Comparison of ENCODE assay signal across 7 mouse cellular contexts in genomic region chr12:101975601-101976571, GRCm38 (mm10). TPM values are rescaled to one million over a fixed set of nuclear protein-coding genes. Genes with fewer than 3 reads are reported as not detected.
DNase-seq lines count a peak whose midpoint lies in the region; ATAC-seq and TF ChIP-seq lines count a peak whose summit lies in the region.

Cpsf2 (plus strand) TSS chr12:101975988.

- H3K9ac ChIP-seq in intestine, postnatal 0 days (ENCODE audit: low read depth, low read length) = peak within 1 kb of the TSS; percentile 95
- H3K9ac ChIP-seq in midbrain, embryonic 12.5 days (replicated peaks) = peak within 1 kb of the TSS; percentile 96

- H3K4me3 ChIP-seq in intestine, postnatal 0 days (ENCODE audit: low read depth, low read length) = peak within 1 kb of the TSS; percentile 97
- H3K4me3 ChIP-seq in midbrain, embryonic 12.5 days = peak within 1 kb of the TSS; percentile 92
- peak within 1 kb of the TSS; percentile 96 for H3K4me3 ChIP-seq in small intestine, adult 2 months (ENCODE audit: low read depth, low read length)

- H3K4me2 ChIP-seq in intestine, postnatal 0 days (replicated peaks; ENCODE audit: low read depth) = peak within 1 kb of the TSS; percentile 77
- H3K4me2 ChIP-seq in midbrain, embryonic 12.5 days (replicated peaks) = peak within 1 kb of the TSS; percentile 77

- peak; percentile 96 for ATAC-seq in intestine, postnatal 0 days
- peak; percentile 98 for ATAC-seq in midbrain, embryonic 12.5 days (ENCODE audit: low FRiP score, low read depth)

- H3K36me3 ChIP-seq in intestine, postnatal 0 days (ENCODE audit: control insufficient read depth, insufficient read depth) = no peaks in the 10 kb centered on the region
- H3K36me3 ChIP-seq in midbrain, embryonic 12.5 days = no peaks in the 10 kb centered on the region
- no peaks in the 10 kb centered on the region; the same call in 1 of the 2 replicates for H3K36me3 ChIP-seq in small intestine, adult 2 months (ENCODE audit: control insufficient read depth, insufficient read depth, low read length)

- H3K27ac ChIP-seq in intestine, postnatal 0 days (ENCODE audit: low read depth, low read length) = peak within 1 kb of the TSS; percentile 91
- peak within 1 kb of the TSS; percentile 86 for H3K27ac ChIP-seq in midbrain, embryonic 12.5 days (replicated peaks)
- peak within 1 kb of the TSS; percentile 93 for H3K27ac ChIP-seq in small intestine, adult 2 months (ENCODE audit: insufficient read depth, low read depth, low read length)

- no peak for TF ChIP-seq CTCF in intestine, postnatal 0 days (IDR thresholded peaks at IDR 0.05; ENCODE audit: low read depth)
- no peak for TF ChIP-seq CTCF in small intestine, adult 2 months (IDR thresholded peaks at IDR 0.05; ENCODE audit: extremely low read depth, insufficient read length, insufficient replicate concordance, low read depth, low read length)

- no peaks in the 10 kb centered on the region for H3K27me3 ChIP-seq in intestine, postnatal 0 days (replicated peaks; ENCODE audit: control insufficient read depth, insufficient read depth, low read length)
- no peaks in the 10 kb centered on the region for H3K27me3 ChIP-seq in midbrain, embryonic 12.5 days
- no peaks in the 10 kb centered on the region for H3K27me3 ChIP-seq in small intestine, adult 2 months (ENCODE audit: control insufficient read depth, insufficient read depth, low read length)

- peak; percentile 93 for DNase-seq in adrenal gland, adult 2 months
- peak; percentile 71 for DNase-seq in embryo, embryonic 11.5 days (ENCODE audit: low read depth, low spot score)
- DNase-seq in gastrocnemius, postnatal 4 days (ENCODE audit: low spot score in 2 of 2) = peak; percentile 63 to 87
- DNase-seq in left cerebral cortex, postnatal 4 days = peak; percentile 80

- no peaks in the 10 kb centered on the region for H3K4me1 ChIP-seq in intestine, postnatal 0 days (replicated peaks; ENCODE audit: control insufficient read depth, insufficient read depth, low read length)
- peaks cover 19% of the 10 kb centered on the region for H3K4me1 ChIP-seq in midbrain, embryonic 12.5 days
- H3K4me1 ChIP-seq in small intestine, adult 2 months (ENCODE audit: control insufficient read depth, insufficient read depth, insufficient read length, low read length) = peaks cover 7% of the 10 kb centered on the region; the same call in 1 of the 2 replicates

- under 1% methylated on average over 77 of the region's 77 CpGs for WGBS in intestine, postnatal 0 days
- under 1% methylated on average over 77 of the region's 77 CpGs for WGBS in midbrain, embryonic 12.5 days
- under 1% methylated on average over 77 of the region's 77 CpGs for WGBS in small intestine, adult 2 months

- no peaks in the 10 kb centered on the region for H3K9me3 ChIP-seq in intestine, postnatal 0 days (ENCODE audit: control insufficient read depth)
- no peaks in the 10 kb centered on the region for H3K9me3 ChIP-seq in midbrain, embryonic 12.5 days

- peak; percentile 54; the same call in 1 of the 2 replicates for TF ChIP-seq POLR2A in small intestine, adult 2 months (IDR thresholded peaks at IDR 0.05; ENCODE audit: low read depth, low read length)

- intact Hi-C loops in left cerebral cortex, postnatal 4 days (cut with DNase I) = no loop called here

RNA-seq across cellular contexts. Expression of gene Cpsf2, which starts in this region (rescaled TPM):
- 10 to 100 TPM; 32.4 to 35.8 TPM for total RNA-seq in adrenal gland, adult 2 months (2021)
- polyA plus RNA-seq in adrenal gland, adult 2 months (2012; rRNA removed) = 2.8 and 3.4 TPM in 2 replicates
- total RNA-seq in gastrocnemius, postnatal 4 days (2021) = 10 to 100 TPM; 16.2 to 19.1 TPM
- 12.4 and 12.7 TPM in 2 replicates for polyA plus RNA-seq in intestine, postnatal 0 days (2015; fragmentation: Nextera tagmentation; extraction: Ambion mirVana)
- total RNA-seq in left cerebral cortex, postnatal 4 days (2021) = 10 to 100 TPM; 37.5 to 40.5 TPM
- polyA plus RNA-seq in midbrain, embryonic 12.5 days (2016; fragmentation: Nextera tagmentation; extraction: Ambion mirVana) = 38.1 and 39.1 TPM in 2 replicates
- 0.70 and 1.2 TPM in 2 replicates for polyA plus RNA-seq in small intestine, adult 2 months (2012; rRNA removed)

Comparison
In these comparisons a context has a peak if more than half of its experiments do, and no peak if none do; other contexts are left out.
1. Peak in every context shown above with its lines: DNase-seq, ATAC-seq, H3K4me3 ChIP-seq and H3K27ac ChIP-seq.